Mouse (Mus musculus) CD8-positive naive resting alpha-beta T cell, adult 2 months (primary cell): ENCODE results near the gene E330009J07Rik.

Source experiments
- DNase-seq, 2 experiments: peaks; one replicate each; pipeline ENCODE4 v3.0.0; 2022; ENCODE audit warnings: low read depth in 2 of 2, low spot score in 2 of 2

The E330009J07Rik gene

DNA sequence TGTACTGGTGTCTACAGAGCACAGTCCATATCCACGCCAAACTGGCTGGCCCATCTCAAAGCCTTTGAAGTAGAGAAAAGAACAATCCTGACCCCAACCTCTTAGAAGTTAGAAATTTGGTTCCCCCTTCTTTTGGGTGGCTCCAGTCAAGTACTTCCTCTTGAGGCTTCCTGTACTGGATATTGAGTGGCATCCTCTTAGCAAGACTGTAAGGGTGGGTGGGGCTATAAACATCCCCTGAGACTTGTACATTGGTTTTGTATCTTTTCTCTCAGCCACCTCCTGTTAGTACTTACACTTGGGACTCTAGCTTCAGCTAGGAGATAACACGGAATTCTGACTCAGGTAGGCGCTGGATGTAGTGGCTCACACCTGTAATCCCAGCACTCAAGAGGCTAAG, 5.7 kb downstream of the E330009J07Rik start:
- no peak for DNase-seq

DNA sequence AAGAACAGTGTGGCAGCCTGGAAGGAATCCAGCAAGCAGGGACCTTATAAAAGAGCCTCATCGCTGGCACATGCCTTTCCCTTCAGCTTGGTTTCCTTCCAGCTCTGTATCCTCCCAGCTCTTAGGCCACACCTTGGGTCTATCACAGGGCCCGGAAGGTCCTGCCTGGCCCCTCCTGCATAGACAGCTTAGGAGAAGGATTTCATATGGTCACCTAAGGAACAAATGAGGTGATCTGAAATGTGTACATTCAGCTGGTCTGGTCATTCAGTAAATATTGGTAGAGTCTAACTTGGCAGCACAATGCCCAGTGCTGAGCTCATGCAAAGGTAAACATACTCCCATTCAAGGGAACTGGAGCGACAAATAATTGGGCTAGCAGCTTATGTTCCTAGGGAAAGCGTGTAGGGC, 6.4 kb downstream of the E330009J07Rik start:
- DNase-seq: no peak

GRCm38 (mm10) chr6:40428696-40429095, 7.2 kb downstream of the E330009J07Rik start:
- DNase-seq: no peak

DNA sequence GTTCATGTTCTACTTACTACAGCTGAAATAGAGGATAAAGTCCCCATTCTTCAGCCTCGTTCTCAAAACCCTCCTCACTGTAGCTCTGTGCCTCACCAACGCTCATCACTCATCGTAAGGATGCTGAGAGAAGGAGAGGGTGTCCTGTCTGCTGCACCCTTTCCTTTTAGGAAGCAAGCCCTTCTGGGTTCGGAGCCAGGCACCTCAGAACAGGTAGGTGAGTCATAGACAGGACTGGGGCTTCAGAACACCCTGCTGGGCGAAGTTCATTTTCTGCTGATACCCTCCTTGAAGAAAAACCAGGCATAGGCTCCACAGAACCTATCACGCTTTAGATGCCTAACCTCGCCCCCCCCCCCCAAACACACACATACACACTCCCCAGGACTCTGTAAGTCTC, 8.5 kb downstream of the E330009J07Rik start:
- no peak for DNase-seq

GRCm38 (mm10) chr6:40423774-40424173, 12.2 kb downstream of the E330009J07Rik start:
- DNase-seq: peak; percentile 47 to 69

GRCm38 (mm10) chr6:40423013-40423412, 12.9 kb downstream of the E330009J07Rik start:
- no peak for DNase-seq

GRCm38 (mm10) chr6:40421099-40421498, 14.8 kb downstream of the E330009J07Rik start:
- DNase-seq: no peak

DNA sequence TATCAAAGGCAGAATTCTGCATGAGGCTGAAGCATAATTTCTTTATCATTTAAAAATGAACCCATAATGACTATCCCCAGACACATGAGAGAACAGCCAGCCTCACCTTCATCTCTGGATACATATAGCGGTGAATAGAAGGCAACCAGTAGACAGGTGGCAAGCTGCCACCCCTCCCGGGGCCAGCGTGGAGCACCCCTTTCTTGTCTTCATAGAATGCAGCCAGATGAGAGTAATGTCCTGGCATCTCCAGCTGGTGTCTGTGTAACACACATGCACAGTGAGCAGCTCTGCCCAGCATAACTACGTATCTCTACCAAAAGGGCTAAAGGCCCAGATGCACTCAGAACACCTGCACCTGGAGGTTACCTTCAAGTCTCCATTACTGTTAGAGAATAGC, 17.5 kb downstream of the E330009J07Rik start:
- no peak for DNase-seq

DNA sequence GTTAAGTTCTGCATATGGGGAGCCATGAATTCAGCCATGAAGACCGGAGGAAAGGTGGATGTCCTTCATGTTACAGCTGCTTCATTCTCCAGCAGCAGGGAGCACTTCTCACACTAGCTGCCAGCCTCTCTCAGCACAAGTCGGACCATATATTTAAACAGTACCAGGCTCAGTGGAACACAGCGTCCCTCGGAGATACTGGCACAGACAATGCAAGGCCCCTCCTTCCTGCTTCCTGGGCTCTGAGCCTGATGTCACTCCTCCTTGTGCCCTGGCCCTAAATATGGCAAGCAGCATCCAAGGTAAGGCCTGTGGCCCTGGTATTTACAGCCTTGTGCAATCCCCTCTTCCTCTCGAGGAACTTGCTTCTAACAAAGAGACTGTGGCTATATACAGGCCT, 20.1 kb downstream of the E330009J07Rik start:
- DNase-seq: no peak

- no peak for DNase-seq
Measured at GRCm38 (mm10) chr6:40413565-40413964, 22.4 kb downstream of the E330009J07Rik start.

GRCm38 (mm10) chr6:40413046-40413445, 22.9 kb downstream of the E330009J07Rik start:
- DNase-seq: no peak

DNA sequence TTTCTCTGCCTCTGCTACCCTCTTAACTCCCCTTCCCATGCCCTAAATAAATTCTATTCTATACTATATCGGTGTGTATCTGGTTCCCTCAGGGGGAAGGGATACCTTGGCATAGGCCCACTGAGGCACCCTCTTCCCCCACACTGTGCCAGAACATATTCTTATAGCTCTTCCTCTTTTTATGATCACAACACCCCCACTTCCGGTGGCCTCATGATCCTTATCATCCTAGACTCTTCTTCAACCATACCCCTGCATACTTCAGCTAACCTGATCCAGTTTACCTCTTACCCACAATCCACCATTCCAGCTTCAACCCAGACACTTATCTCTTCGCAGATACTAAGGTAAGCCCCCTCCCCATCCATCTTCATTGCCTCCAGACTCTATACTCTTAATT, 24.9 kb downstream of the E330009J07Rik start:
- DNase-seq: no peak

- DNase-seq: no peak
Measured at GRCm38 (mm10) chr6:40403640-40404285, 32.2 kb downstream of the E330009J07Rik start.

GRCm38 (mm10) chr6:40402031-40402430, 33.9 kb downstream of the E330009J07Rik start:
- no peak for DNase-seq

GRCm38 (mm10) chr6:40393213-40393612, 42.7 kb downstream of the E330009J07Rik start:
- no peak for DNase-seq

DNA sequence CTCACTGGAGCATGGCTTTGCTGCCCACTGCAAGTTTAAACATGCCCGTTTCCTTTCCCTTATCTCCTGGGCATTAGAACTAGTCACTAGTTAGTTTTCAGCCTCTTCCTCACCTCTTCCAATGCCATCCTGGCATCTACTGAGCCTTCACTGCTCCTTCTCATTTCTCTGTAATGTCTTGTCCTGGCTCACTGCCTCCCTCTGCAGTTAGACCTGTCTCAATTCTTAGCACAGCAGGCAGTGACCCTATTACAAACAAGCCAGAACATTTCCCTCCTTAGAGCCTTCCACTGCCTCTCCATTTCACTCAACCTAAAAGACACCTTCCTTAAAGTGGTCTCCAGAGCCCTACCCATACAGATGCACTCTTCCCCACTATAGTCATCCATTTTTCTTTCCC, 45.0 kb downstream of the E330009J07Rik start:
- DNase-seq: no peak

DNA sequence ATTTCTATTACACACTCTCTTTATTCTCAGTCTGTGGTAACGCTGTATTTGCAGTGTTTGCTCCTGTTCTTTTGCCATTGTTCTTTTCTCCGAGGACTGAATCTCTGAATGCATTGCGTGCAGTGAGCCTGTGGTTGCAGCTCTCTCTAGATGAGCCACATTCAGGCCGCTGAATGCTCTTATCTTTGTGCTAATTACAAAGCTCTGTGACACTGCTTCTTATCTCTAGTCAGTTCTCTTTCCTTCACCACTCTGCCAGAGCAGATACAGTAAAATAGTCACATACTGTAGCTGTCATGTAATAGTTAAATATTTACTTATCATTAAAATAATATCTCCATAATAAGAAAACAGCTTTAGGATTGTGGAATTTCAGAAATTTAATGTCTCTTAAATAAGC, 47.3 kb downstream of the E330009J07Rik start:
- DNase-seq: no peak

GRCm38 (mm10) chr6:40385682-40386081, 50.3 kb downstream of the E330009J07Rik start:
- no peak for DNase-seq

GRCm38 (mm10) chr6:40381908-40382307, 54.0 kb downstream of the E330009J07Rik start:
- DNase-seq: no peak

GRCm38 (mm10) chr6:40380181-40380580, 55.8 kb downstream of the E330009J07Rik start:
- DNase-seq: no peak

GRCm38 (mm10) chr6:40371031-40371430, 64.9 kb downstream of the E330009J07Rik start:
- DNase-seq: no peak

DNA sequence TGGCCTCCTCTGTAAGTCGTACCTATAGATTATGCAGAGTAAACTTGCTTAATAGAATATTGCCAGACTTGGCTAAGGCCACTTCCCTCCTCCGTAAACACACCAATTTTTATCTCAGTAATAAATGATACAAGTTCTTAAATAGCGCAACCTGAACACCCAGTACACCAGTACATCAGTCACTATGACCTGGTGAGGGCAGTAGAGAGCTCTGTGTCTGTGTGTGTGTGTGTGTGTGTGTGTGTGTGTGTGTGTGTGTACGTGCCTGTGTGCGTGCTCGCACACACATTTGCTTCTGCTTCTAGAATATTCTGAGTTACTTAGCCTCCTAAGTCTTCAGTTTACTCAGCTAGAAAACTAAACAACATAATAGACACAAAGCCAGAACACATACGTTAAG, 82.6 kb downstream of the E330009J07Rik start:
- DNase-seq: no peak
